Mouse (Mus musculus) liver, adult 2 months (tissue): ENCODE data around the gene Nvl.

Experiments
- CTCF ChIP-seq: fragments of 200-500 bp; IDR thresholded peaks from 2 replicates; pipeline ENCODE4 v1.5.1; 2011; ENCODE audit warnings: low read depth, low read length, control low read depth
- POLR2A ChIP-seq: fragments of 200-500 bp; IDR thresholded peaks from 2 replicates; pipeline ENCODE4 v1.6.1; 2011; ENCODE audit warnings: low read length, control low read depth; ENCODE audit not compliant: insufficient read depth; ENCODE audit errors: extremely low read depth

DNA sequence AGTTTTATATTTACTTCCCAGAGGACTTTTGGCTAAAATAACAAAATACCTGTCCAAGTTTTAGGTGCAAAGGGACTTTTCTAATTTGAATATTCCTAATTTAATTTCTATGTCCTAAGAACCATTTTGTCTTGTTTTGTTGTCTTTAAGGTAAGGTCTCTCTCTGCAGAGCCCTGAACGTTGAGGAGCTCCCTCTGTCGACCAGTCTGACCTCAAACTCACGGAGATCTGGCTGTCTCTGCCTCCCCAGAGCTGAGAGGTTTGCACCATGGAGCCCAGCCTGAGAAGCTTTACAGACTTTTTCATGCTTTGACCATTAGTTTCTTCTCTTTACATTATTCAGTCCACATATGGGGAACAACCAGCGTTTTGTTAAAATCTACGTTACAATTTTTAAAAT, 70.9 kb downstream of the Nvl start:
- TF ChIP-seq CTCF = peak; percentile 61
- TF ChIP-seq POLR2A = no peak
